Comparison of ENCODE assay signal across 9 mouse cellular contexts in genomic region chr2:173219256-173219954, GRCm38 (mm10). TPM values are rescaled to one million over a fixed set of nuclear protein-coding genes. Genes with fewer than 3 reads are reported as not detected.
A peak's percentile ranks its signal among the peaks of the same experiment; 100 is the strongest.
DNase-seq lines count a peak whose midpoint lies in the region; ATAC-seq and TF ChIP-seq lines count a peak whose summit lies in the region.
"Had no signal": no experiment of that assay in that cellular context is flagged by ENCODE, and none has a peak within 500 bp of the region (broad histone marks: within the 10 kb centered on the region; RNA-seq: fewer than 3 reads in every experiment).

No protein-coding gene starts in this region.

- 51% methylated on average over 10 of the region's 10 CpGs for WGBS in midbrain, embryonic 10.5 days
- 50% methylated on average over 10 of the region's 10 CpGs for WGBS in midbrain, embryonic 15.5 days
- 46% methylated on average over 10 of the region's 10 CpGs for WGBS in forebrain, postnatal 0 days

- peak; percentile 76 for TF ChIP-seq CTCF in forebrain, postnatal 0 days (IDR thresholded peaks at IDR 0.05; ENCODE audit: low read depth)

- peak; percentile 63 for DNase-seq in midbrain, embryonic 10.5 days (ENCODE audit: low spot score)
- peak; percentile 39 to 51 for DNase-seq in adrenal gland, postnatal 36 days
- peak; percentile 45 for DNase-seq in forebrain, postnatal 0 days
- DNase-seq in kidney, adult 8-10 months: peak; percentile 40 to 45
- DNase-seq in thymus, postnatal 36 days: peak; percentile 51 to 54

- H3K4me2 ChIP-seq in midbrain, embryonic 15.5 days: no peak overlapping the region
- no peak overlapping the region for H3K4me2 ChIP-seq in forebrain, postnatal 0 days (ENCODE audit: low read depth)

- no peak for ATAC-seq in midbrain, embryonic 15.5 days (replicated peaks)
- no peak for ATAC-seq in forebrain, postnatal 0 days
- ATAC-seq in monocyte, adult 5-6 weeks (replicated peaks; ENCODE audit: insufficient number of reproducible peaks, low FRiP score, low TSS enrichment, poor library complexity, severe bottlenecking): no peak

- H3K9me3 ChIP-seq in midbrain, embryonic 10.5 days (replicated peaks): no peaks in the 10 kb centered on the region
- no peaks in the 10 kb centered on the region for H3K9me3 ChIP-seq in midbrain, embryonic 15.5 days
- no peaks in the 10 kb centered on the region for H3K9me3 ChIP-seq in forebrain, postnatal 0 days (ENCODE audit: low read length)
- no peaks in the 10 kb centered on the region for H3K9me3 ChIP-seq in megakaryocyte, embryonic 14.5 days

- peaks cover 9% of the 10 kb centered on the region; the same call in 1 of the 2 replicates for H3K4me1 ChIP-seq in midbrain, embryonic 10.5 days
- H3K4me1 ChIP-seq in midbrain, embryonic 15.5 days: no peaks in the 10 kb centered on the region
- no peaks in the 10 kb centered on the region for H3K4me1 ChIP-seq in forebrain, postnatal 0 days (ENCODE audit: insufficient read depth)
- H3K4me1 ChIP-seq in megakaryocyte, embryonic 14.5 days: peaks cover 20% of the 10 kb centered on the region

- H3K36me3 ChIP-seq in midbrain, embryonic 10.5 days: no peaks in the 10 kb centered on the region
- no peaks in the 10 kb centered on the region for H3K36me3 ChIP-seq in midbrain, embryonic 15.5 days (replicated peaks)
- peaks cover 3% of the 10 kb centered on the region for H3K36me3 ChIP-seq in forebrain, postnatal 0 days (ENCODE audit: insufficient read depth)
- H3K36me3 ChIP-seq in megakaryocyte, embryonic 14.5 days (replicated peaks; ENCODE audit: low read length): no peaks in the 10 kb centered on the region

- H3K4me3 ChIP-seq in midbrain, embryonic 10.5 days: no peak overlapping the region
- H3K4me3 ChIP-seq in midbrain, embryonic 15.5 days: no peak overlapping the region
- no peak overlapping the region for H3K4me3 ChIP-seq in forebrain, postnatal 0 days (ENCODE audit: low read depth, low read length)
- peak overlapping the region; percentile 80 for H3K4me3 ChIP-seq in megakaryocyte, embryonic 14.5 days (replicated peaks)
- H3K4me3 ChIP-seq: erythroblast, embryonic 14.5 days had no signal

- no peak overlapping the region for H3K27ac ChIP-seq in midbrain, embryonic 10.5 days (replicated peaks)
- no peak overlapping the region for H3K27ac ChIP-seq in midbrain, embryonic 15.5 days
- H3K27ac ChIP-seq in forebrain, postnatal 0 days (ENCODE audit: low read depth, low read length): no peak overlapping the region

- no peak overlapping the region for H3K9ac ChIP-seq in midbrain, embryonic 15.5 days
- H3K9ac ChIP-seq in forebrain, postnatal 0 days: no peak overlapping the region

- H3K27me3 ChIP-seq in midbrain, embryonic 10.5 days (ENCODE audit: low read depth, poor library complexity, severe bottlenecking): no peaks in the 10 kb centered on the region
- H3K27me3 ChIP-seq in midbrain, embryonic 15.5 days (replicated peaks): no peaks in the 10 kb centered on the region
- H3K27me3 ChIP-seq in forebrain, postnatal 0 days (ENCODE audit: insufficient read depth, low read length): no peaks in the 10 kb centered on the region
- H3K27me3 ChIP-seq in megakaryocyte, embryonic 14.5 days (replicated peaks): peaks cover 53% of the 10 kb centered on the region

RNA-seq across cellular contexts. Expression of gene Zbp1, which starts 0.7 kb away (rescaled TPM):
- 0.28 and 0.43 TPM in 2 replicates for polyA plus RNA-seq in midbrain, embryonic 10.5 days (2016; fragmentation: Nextera tagmentation; extraction: Ambion mirVana)
- polyA plus RNA-seq in midbrain, embryonic 15.5 days (2015; fragmentation: Nextera tagmentation; extraction: Ambion mirVana): 0.22 and 1.1 TPM in 2 replicates
- 1 to 10 TPM; 1.6 to 4.9 TPM for total RNA-seq in adrenal gland, postnatal 36 days (2021)
- 0.52 TPM in 1 of 2 replicates, not detected in the other for total RNA-seq in forebrain, postnatal 0 days (2014; rRNA removed)
- polyA plus RNA-seq in forebrain, postnatal 0 days (2015; fragmentation: Nextera tagmentation; extraction: Ambion mirVana): 0.44 and 0.45 TPM in 2 replicates
- 2.8 TPM in 1 of 2 replicates, not detected in the other for polyA plus RNA-seq in megakaryocyte, embryonic 14.5 days (2012; ENCODE audit: insufficient read depth, low replicate concordance)
- total RNA-seq in monocyte, adult 5-6 weeks (2017): 74.4 to 86.1 TPM (median 81.1 TPM) in 3 replicates
- polyA plus RNA-seq: erythroblast, embryonic 14.5 days had no signal

RNA-seq across cellular contexts. Expression of gene Pmepa1, which starts 56.9 kb away (rescaled TPM):
- 1.2 and 2.0 TPM in 2 replicates for polyA plus RNA-seq in midbrain, embryonic 10.5 days (2016; fragmentation: Nextera tagmentation; extraction: Ambion mirVana)
- polyA plus RNA-seq in midbrain, embryonic 15.5 days (2015; fragmentation: Nextera tagmentation; extraction: Ambion mirVana): 4.1 and 4.6 TPM in 2 replicates
- total RNA-seq in adrenal gland, postnatal 36 days (2021): 10 to 100 TPM; 54.8 to 55.5 TPM
- 6.9 and 8.5 TPM in 2 replicates for total RNA-seq in forebrain, postnatal 0 days (2014; rRNA removed)
- 2.5 and 3.1 TPM in 2 replicates for polyA plus RNA-seq in forebrain, postnatal 0 days (2015; fragmentation: Nextera tagmentation; extraction: Ambion mirVana)
- polyA plus RNA-seq in megakaryocyte, embryonic 14.5 days (2012; ENCODE audit: insufficient read depth, low replicate concordance): 5.3 and 26.8 TPM in 2 replicates
- 0.29 to 0.39 TPM in 2 of 3 replicates, not detected in the other for total RNA-seq in monocyte, adult 5-6 weeks (2017)
